Mouse (Mus musculus): ENCODE measurements at regions not wholly inside any gene's neighbourhood (a gene's known extent, or its start where the extent isn't known, plus 50 kb on each side); places are given as distances from the start of the nearest gene placed in this dataset.
"Not testable (repeated sequence)": the region's sequence is repeated elsewhere in the genome, so short reads cannot be mapped to it uniquely, and the experiment has no call there.

DNA sequence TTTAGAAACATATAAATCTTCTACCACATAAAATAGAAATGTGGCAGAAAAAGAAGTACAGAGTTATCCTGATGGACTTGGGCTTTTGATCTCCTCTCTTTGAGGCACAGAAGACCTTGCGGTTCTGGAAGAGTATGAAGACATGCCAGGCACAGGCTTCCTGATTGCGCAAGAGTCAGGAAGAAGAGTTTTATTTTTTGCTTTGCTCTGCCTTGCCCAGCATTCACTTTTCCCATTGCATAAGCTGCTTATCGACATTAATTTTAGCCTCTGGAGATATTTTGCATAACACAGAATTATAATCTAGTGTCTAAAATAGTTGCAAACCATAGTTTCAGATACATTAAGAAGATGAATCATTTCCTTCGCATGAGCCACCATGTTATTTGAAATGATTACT, 627.8 kb upstream of the Slc8a1 start:
- DNase-seq: no peak

DNA sequence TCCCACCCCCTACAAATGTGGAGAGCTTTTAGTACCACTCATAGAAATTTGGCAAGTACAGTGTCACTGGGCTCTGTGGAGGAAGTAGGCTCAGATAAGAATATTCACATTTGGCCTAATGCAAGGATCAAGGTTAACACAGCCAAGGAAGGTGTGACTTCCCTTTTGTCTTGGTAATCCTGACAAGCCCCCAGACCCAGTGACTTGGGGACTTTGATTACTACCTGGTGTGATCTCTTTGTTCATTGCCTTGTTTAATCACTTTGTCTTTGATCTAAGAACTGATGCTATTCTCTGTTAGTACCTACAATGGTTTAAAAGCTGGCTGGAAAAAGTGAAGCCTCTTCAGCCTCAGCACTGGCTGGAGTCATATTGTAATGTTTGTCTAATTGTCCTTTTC, 610.5 kb upstream of the Slc8a1 start:
- no peak for DNase-seq

DNA sequence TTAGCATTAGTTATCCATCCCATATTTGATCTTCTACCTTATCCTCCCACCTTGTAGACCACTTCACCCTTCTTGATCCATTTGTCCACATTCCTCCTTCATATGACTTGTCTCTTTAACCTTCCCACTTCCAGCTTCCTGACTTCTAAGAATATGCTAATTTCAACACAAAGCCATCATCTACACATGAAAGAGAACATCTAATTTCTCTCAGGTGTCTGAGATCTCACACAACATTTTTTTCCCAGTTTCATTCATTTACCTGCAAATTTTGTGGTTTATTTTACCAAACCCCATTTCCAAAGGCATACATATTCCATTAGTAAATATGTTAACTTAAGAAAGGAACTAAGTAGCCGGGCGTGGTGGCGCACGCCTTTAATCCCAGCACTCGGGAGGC, 593.3 kb upstream of the Slc8a1 start:
- DNase-seq: no peak

- DNase-seq: no peak
Measured at GRCm38 (mm10) chr17:82312191-82312590, 574.0 kb upstream of the Slc8a1 start.

GRCm38 (mm10) chr17:82306347-82306746, 568.2 kb upstream of the Slc8a1 start:
- DNase-seq: no peak

DNA sequence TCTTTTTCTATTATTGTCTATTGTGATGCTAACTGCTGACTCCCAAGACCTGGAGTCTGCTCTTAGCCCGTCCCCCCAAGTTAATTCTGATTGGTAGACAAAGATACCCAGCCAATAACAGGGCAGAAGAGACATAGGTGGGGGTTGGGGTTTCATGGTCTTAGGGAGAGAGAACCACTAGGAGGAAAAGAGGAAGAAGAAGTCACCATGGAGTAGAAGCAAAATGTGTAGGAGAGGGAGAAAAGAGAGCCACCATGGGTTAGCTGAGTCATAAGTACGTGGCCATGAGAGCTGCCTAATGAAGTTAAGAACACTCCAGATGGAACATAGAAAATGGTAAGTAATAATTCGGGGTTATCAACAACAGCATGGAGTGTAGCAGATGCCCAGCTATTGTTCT, 539.6 kb upstream of the Slc8a1 start:
- DNase-seq: no peak

GRCm38 (mm10) chr17:82273946-82274345, 535.8 kb upstream of the Slc8a1 start:
- DNase-seq: no peak

- no peak for DNase-seq
Measured at GRCm38 (mm10) chr17:82272845-82273244, 534.7 kb upstream of the Slc8a1 start.

- DNase-seq: not testable (repeated sequence)
Measured at GRCm38 (mm10) chr17:82266842-82267241, 528.7 kb upstream of the Slc8a1 start.

- DNase-seq: no peak
Measured at GRCm38 (mm10) chr17:82252362-82252761, 514.2 kb upstream of the Slc8a1 start.

GRCm38 (mm10) chr17:82251841-82252240, 513.7 kb upstream of the Slc8a1 start:
- no peak for DNase-seq

DNA sequence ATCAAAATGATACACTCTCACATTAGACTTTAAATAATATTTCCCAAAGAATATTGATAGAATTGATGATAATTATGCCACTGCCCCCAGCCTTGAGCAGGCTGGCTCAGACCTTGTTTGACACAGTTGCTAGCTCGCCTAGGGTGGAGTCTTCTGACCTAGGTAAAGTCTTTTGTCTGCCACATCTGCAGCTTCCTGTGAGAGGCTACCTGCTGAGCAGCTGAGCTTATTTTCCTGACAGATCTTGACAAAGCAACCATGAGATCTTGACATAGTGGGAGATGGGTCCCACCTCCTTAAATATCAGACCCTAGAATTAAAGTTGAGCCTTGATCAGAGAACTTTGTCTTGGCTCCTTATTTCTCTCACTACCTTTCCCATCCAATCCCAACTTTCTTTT, 500.2 kb upstream of the Slc8a1 start:
- DNase-seq: no peak

- DNase-seq: no peak
Measured at GRCm38 (mm10) chr17:82237456-82237855, 499.3 kb upstream of the Slc8a1 start.

- no peak for DNase-seq
Measured at GRCm38 (mm10) chr17:82215728-82216623, 477.8 kb upstream of the Slc8a1 start.

DNA sequence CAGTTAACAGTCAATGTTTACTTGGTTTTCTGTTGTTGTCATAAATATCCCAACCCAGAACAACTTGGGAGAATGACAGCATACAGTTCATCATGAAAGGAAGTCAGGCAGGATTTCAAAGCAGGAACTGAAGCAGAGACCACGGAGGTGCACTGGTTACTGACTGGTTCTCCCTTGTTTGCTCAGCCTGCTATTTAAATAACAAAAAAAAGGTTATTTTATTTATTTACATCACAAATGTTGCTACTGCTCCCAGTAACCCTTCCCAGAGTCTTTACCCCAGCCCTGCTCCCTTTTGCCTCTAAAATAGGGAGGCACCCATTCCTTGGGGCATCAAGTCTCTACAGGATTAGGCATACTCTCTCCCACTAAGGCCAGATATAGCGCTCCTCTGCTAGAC, 461.8 kb upstream of the Slc8a1 start:
- DNase-seq: no peak

- DNase-seq: no peak
Measured at GRCm38 (mm10) chr17:82199031-82199642, 461.0 kb upstream of the Slc8a1 start.

DNA sequence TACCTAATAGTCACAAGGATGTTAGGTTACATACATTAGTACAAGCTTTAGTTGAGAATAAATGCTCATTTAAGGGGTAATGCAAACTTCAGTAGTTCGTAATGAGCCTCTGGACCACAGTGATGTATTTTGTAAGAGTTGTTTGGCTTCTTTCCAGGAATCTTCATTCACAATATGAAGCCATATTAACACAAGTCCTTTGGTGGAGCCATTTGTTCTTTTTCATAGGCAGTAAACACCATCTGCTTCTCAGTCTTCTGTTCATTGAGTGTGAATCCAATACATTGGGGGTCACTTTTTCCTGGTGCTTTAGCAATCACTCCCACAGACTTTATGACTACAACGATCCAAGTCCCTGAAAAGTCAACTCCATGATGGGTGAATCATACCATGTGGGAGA, 446.1 kb upstream of the Slc8a1 start:
- no peak for DNase-seq

DNA sequence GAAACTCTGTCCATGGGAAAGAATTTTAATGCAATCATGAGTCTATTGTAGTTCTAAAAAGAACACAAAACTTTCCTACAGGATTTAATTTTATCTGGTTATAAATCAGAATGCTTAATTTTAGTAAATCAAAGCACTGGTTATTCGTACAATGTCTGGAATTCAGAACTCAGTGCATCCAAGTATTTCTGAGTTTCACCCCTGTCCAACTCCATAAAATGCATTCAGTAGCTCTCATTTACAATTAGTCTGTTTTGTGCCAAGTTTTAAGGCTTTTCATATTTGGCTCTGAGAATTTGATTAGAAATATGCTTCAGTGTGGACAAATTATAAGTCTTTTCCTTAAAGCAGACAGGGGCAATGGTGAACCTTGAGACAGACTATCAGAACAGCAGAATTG, 433.0 kb upstream of the Slc8a1 start:
- no peak for DNase-seq

GRCm38 (mm10) chr17:82153446-82153845, 415.3 kb upstream of the Slc8a1 start:
- no peak for DNase-seq

DNA sequence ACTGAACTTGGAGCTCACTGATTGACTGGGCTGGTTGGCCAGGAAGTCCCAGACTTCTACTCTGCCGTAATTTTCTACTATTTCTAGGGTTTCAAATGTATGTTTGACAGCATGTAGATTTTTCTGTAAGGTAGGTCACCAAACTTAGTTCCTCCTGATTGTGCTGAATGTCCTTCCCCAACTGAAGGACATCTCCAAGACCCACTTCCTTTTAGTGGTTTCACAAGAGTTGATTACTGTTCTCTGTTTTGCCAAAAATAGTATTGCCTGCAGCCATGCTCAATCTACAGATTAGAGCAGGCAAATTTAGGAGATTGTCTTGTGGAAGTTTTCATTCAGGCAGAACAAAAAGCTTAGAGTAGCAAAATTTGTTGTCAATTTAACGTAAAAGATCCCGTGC, 396.7 kb upstream of the Slc8a1 start:
- no peak for DNase-seq

DNA sequence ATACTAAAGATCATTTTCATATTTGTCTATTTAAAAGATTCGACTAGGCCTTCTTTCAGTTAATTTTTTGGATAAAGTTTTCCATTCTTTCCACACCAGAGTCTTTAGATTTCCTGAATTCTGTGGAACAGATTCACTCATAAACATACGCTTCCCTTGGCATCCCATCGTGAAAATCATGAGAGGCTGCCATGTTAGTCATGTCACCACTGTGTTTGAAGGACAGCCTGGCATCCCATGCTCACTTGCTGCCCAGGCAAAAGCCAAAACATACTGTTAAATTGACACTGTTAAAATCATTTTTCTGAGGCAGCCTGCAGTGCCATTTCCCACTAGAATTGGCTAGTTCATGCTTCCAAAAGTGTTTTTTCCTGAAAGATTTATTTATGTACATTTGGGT, 394.8 kb upstream of the Slc8a1 start:
- no peak for DNase-seq

DNA sequence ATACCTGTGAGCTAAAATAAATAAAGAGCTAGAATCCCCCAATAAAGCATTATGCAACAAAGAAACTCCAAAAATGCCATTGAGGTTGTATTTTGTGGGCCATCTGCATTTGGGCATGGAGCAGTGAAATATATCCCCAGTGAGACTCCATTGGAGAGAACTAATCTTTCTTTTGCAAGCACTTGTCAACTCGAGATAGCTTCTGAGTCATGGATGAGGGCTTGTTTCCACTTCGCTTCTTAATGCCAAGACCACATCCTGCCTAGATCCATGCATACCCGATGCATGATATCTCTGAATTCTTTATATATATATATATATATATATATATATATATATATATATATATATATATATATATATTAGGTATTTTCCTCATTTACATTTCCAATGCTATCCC, 349.0 kb upstream of the Slc8a1 start:
- DNase-seq: no peak

DNA sequence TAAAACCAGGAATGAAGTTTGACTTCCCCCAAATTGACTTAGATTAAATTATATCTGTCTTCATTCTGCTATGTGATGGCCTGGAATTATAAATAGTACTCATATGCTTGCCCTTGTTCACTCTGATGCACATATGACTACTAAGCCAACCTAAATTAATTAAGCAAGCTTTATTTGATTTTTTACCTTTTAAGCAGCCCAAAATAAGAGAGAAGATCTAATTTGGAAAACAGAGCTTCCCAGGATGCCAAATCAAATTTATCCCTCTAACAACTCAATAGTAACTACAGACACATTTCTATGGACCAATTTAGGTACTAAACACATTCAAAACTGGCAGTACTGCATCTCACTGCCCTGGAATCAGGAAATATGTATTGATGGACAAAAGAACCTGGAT, 342.1 kb upstream of the Slc8a1 start:
- DNase-seq: no peak

Measured in lung, postnatal 36 days (tissue).